Mouse (Mus musculus) frontal cortex, postnatal 14 days (tissue): ENCODE data around the gene Vkorc1.

Experiments
- DNase-seq, 2 experiments: peaks; one replicate each; pipeline ENCODE4 v3.0.0; 2022; ENCODE audit warnings: low spot score in 2 of 2

Gene Vkorc1

DNA sequence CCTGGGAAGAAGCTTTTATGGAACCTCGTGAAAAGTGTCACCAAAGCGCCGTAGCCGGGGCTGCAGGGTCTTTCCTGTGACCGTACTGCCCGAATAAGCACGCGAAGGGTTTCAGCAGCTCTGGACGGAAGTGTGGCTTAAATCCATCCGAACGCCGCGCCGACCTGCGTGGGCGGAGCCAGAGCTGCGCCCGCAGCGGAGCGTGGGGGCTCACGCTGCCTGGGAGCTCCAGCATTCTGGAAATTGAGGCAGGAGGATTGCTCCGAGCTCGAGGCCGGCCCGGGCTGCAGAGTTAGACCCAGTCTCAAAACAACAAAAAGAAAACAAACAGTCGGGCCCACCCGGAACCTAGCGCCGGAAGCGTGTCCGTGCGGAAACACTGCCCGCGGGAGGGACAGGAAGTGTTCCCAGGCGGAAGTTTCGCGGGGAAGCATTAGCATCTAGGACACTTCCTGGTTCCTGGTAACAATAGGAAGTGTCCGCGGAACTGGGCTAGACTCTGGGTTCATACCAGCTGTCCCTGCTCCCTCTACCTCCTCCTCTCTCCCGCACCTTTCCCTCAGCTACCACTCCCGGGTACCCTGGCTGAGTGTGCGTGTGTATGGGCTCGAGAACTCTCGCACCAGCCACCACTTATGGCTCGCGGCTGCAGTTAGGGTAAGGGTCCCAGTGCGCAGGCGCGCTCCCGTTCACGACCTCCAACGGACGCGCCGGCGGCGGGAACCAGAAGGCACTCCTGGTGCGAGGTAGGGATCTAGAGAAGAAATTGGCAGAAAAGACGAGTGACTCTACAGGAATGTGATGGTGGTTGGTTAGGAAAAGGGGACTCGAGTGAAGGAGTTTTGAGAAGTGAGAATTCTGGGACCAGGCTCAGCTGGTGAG, 18.7 kb downstream of the Vkorc1 start, which contains the start of gene Zfp668:
TSS of gene Zfp668 (minus strand) at position 362 of the 882 bp plus-strand sequence.
- DNase-seq = peak; percentile 85 to 86

DNA sequence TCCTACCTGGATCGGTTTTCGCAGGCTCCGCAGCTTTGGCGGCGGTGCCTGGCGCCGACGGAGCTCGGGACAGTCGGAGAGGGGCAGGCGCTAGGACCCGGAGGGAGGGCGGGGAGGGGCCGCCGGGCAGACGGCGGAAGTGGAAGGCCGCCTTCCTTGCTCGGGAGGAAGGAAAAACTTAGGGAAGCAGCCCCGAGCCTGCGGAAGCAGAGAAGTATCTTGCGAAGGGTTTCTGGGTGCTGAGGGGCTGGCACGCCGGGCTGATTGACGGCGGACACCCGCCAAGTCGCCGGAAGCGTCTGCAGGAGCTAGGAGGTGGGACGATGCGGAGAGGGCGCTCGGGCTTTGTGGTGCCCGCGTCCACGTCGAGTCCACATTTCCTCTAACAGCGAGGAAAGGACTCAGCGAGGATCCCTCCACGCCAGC, 19.4 kb downstream of the Vkorc1 start, which contains the start of gene Zfp646:
TSS of gene Zfp646 (plus strand) at position 181 of the 426 bp plus-strand sequence.
- peak; percentile 46 to 51 for DNase-seq

DNA sequence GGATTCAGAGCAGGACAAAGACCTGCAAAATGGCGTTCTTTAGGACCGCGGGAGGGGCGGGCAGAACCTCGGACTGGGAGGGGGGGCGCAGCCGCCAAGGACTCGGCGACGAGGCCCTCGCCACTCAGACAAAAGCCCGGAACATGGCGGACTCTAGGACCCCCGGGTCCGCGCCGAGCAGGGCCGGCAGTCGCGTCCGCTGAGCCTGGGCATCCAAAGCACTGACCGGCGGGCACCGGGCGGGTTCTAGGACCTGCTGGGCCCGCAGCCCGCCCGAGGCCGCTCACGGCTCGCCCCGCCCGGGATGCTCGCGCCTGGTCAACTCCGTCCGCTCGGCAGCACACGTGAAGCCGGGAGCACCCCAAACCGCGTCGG, 19.8 kb downstream of the Vkorc1 start:
- DNase-seq = peak; percentile 85 to 88

DNA sequence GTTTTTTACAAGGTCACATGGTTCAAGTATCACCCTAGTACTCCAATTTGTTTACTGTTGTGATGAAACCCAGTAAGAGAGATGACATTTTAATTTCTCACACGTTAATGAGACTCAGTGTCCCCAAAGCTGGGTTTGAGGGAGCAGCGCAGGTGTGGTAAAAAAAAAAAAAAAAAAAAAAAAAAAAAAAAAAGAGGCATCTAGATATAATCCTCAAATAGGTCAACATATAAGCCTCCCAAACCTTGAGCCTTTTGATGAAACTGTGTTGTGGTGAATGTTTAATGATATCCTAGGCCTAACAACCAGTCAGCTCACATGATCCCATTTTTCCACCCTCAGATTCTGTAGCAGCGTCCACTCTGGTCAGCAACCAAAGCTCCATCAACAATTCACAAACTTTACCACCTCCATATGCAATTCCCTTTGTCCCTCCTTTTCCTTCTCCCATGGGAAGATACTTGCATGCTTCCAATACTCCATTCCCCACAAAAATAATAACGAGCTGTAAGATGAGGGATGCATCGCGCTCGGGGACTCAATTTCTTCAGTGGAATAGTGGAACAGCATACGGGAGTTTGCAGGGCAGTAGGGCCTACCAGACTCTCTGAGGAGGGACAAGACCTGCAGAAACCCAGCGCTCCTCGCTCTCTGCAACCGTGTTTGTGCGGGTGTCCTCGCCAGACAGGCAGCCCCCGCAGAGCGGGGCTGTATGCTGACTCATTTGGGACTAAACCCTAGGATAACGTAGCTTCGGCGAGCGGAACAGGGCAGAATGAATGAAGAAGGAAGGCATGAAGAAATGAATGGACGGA, 20.4 kb downstream of the Vkorc1 start:
- no peak for DNase-seq

DNA sequence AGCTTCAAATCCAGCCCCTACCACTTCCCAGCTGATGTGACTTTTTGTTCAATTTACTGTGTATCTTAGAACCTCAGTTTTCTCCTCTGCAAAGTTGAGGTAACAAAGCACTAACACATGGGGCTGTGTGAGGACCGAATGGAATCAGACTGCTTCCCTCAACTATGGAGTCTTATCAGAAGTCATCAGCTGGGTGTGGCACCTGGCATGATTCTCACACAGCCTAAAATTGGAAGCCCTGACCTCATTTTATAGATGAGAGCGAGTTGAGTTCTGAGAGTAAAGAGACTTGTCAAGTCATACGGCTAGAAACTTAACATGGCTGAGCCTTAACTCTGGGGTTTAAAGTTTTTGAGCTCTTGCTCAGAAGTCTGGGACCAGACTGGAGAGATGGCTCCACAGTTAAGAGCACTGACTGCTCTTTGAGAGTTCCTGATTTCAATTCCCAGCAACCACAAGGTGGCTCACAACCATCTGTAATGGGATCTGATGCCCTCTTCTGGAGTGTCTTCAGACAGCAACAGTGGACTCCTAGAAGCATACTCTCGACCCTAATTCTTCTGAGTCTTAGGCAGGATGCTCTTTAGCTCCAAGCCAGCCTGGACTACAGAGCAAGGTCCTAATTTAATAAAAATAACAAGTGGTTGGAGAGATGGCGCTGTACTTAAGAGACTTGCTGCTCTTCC, 25.1 kb downstream of the Vkorc1 start:
- DNase-seq = no peak

DNA sequence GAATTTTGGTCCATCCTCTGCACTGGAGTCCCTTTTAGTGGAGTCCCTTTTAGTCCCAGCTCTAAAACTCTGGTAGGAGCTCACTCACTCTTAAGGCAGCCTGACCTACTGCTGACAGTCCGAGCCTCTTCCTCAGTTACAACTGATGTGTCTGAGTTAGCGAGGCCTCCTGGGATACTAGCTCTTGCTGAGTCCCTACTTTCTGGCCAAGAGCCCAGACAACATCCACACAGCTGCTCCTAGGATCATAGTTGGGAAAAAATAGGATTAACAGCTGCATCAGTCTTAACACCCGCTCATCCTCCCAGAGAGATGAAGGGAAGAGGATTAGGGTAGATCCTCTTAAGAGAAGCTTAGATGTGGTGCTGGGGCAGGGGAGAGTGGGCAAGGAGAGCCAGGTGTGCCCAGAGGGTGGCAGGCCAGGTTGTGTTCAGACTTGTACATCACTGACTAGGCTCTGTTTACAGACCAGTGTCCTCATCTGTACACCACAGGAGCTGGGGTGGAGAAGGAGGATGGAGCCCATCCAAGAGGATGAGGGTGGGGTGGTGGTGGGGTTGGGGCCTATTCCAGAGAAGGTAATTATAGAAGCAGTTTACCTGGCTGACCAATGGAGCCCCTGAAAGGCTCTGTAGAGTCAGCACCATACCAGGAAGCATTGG, 26.1 kb downstream of the Vkorc1 start:
- DNase-seq = no peak

DNA sequence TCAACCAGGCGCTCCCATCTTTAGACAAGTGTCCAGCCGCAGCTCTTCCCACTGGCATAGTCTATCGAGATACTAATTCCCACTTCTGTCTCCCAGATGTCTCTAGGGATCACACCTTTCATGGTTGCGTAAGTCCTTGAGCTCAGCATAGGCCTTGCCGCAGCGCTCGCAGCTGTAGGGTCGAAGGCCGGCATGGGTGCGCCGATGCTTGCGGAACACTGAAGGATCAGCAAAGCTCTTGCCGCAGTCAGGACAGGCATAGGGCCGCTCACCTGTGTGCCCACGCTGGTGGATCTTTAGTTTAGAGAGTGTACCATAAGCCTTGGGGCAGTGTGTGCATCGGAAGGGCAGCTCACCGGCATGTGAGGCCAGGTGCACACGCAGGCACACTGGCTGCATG, 27.8 kb downstream of the Vkorc1 start:
- no peak for DNase-seq

DNA sequence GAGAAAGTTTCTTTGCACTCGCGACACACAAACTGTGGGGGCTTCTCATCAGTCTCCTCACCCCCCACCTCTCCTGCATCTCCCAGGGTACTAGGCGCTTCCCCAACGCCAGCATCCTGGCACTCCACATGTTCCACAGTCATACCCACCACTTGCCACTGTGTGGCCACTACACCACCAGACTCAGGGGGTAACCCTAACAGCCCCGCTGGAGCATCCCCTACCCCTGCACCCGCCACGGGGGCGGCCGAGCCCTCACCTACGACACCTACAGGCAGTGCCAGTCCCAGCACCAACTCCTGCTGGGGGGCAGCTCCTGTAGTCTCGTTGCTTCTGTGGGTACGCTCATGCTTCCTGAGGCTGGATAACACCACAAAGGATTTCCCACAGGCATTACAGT, 29.0 kb downstream of the Vkorc1 start:
- no peak for DNase-seq

DNA sequence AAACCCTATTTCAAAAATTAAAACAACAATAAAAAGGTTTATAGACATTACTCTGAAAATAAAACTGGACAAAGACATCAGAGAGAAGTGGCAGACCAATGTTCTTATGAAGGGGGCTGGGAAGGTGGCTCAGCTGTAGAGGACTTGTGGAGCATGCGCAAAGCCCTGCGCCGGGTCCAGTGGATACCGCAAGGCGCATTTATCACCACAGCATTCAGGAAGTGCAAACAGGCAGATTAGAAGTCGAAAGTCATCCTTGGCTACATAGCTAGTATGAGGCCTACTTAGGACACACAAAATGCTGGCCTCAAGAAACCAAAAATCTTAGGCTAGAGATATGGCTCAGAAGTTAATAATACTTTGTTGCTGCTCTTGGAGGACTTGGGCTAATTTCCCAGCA, 37.2 kb downstream of the Vkorc1 start:
- DNase-seq = no peak

DNA sequence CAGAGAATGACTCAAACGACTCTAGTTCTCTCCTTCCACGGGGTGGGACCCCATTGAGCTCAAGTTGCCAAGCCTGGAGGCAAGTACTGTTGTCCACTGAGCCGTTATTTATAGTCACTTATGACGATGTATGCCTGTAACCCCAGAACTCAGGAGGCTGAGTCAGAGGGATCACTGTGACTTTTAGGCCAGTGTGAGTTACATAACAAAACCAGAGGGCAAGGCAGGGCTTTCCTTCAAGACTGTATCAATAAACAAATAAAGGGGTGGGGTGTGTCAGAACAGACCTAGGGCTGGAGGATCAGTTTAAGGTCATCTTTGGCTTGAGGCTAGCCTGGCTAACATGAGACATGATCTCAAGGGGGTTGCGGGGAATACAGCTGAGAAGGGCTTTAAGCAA, 44.5 kb downstream of the Vkorc1 start:
- no peak for DNase-seq

DNA sequence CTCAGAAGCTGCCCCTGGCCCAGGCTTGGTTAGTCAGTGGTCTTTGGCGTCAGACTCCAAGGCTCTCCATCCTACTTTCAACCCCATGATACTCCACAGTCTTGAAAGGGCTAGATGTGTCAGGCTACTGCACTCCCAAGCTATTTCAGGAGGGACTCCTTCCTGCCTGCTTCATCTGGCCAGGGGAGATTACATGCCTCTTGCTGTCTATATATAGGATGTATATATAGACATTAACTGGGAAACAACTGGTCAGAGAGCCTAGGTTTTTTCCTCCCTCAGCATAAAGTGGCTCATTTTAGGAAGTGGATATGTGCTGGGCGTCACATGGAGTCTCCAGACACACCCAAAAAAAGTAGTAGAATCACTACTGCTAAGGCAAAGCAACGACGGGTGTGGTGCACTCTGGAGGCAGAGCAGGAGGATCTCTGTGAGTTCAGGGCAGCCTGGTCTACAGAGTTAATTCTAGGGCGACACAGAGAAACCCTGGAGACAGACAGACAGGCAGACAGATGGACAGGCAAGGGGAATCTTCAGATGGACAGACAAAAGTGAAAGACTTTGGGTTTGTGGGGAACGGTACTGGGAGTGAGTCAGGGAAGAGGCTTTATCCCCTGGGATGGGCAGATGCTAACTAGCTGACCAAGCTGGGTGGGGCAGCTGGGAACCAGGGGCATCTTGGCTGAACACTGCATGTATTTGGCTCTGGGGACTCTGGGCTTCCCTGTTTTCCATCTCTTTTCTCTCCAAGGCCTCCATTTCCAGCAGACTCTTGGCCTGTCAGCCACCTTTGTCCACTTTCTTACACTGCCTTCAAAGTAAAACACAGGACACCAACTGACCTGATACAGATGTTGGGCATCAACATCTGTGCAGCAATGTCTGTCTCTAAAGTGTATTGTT, 45.2 kb downstream of the Vkorc1 start:
- DNase-seq = no peak
